Mouse (Mus musculus) cerebellum, postnatal 25 days (tissue): ENCODE results near the gene Olfr310.

Source experiments
- DNase-seq, 2 experiments: peaks; one replicate each; pipeline ENCODE4 v3.0.0; 2021; ENCODE audit warnings: mixed read lengths in 2 of 2

Gene Olfr310

DNA sequence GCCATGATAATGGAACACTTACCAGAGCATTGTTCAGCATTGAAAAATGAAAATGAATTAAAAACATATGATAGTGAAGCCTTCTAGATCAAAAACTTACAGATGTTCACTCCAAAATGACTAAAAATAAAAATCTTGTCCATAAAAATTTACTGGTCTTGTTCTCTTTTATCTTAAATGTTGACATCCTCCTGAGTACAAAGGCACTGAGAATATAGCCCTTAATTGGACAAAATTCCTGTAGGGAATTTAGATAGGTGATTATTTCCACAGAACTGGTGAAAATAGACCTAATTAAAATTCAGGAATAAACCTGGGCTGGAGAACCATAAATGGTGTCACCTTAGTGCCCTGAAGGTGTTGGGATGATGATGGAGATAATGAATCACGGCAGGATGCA, at the start of gene Olfr310:
TSS of gene Olfr310 (minus strand) at position 101 of the 400 bp plus-strand sequence.
- no peak for DNase-seq

DNA sequence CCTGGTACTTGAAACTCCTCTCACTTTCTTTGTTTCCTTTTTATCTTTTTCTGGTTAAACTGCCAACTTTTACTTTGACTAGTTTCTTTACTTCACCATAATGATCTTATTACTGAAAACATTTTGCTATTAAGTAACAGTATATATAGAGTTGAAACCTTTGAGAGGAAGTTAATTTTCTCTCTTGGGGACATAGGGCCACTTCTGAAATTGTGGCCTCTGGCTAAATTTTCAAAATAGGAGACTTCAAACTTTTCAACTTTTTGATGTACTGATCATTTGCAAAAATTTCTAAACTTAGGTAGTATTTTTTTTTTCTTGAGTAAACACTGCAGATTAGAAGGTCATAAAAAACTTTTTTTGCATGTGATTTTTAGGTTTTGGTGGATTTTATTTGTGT, 48.6 kb upstream of the Olfr310 start, which contains the start of gene Olfr308:
TSS of gene Olfr308 (minus strand) at position 101 of the 400 bp plus-strand sequence.
- DNase-seq = no peak

DNA sequence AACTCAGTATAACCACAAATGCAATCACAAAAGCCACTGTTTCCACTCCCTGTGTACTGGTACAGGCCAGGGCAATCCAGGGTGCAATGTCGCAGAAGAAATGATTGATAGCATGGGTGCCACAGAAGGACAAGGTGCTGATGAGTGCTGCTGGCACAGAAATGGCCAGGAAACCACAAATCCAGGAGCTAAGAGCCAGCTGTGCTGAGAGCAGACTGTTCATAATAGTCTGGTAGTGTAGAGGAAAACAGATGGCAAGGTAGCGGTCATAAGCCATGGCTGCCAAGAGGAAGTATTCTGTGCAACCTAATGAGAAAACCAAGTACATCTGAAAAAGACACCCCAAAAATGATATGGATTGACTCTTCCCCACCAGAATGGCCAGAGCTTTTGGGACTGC, 44.4 kb upstream of the Olfr310 start:
- no peak for DNase-seq

DNA sequence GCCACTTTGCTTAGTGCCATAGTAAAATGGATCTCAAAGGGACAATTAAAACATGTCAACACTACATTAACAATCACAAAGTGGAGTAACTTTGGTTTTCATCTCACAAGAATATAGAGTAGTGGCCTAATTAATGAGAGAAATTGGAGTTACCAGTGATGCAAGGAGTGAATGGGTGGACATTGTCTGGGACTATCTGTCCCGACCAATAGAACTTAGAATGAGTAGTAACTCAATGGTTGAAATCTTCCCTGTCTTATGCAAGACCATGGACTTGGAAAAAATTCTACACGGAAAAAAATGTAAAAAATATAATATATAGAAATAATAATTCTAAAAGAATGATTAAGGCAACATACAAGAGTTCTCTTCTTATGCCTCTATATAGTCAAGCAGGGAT, 36.6 kb upstream of the Olfr310 start, which contains the start of gene Olfr309:
TSS of gene Olfr309 (minus strand) at position 101 of the 400 bp plus-strand sequence.
- no peak for DNase-seq

DNA sequence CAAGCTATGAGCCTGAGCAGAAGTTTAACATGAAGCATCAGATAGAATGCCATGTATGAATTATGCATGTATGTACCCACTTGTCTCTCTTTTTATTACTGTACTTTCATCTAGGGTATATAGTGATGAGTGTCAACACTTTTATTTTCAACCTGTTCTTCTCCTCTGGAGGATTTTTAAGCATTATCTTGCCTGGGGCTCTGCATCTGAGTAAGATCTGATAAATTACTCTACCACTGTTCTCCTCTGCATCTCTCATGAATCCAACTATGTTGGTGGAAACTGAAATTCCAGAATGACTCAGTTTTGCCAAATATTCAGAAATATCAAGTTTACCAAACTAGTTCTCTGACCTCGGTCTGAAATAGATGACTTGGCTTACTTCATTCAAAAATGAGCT, 30.8 kb downstream of the Olfr310 start, which contains the start of gene Vmn2r76:
TSS of gene Vmn2r76 (minus strand) at position 101 of the 400 bp plus-strand sequence.
- DNase-seq = no peak
